Mouse (Mus musculus) left cerebral cortex, adult 2 months (tissue): Measurements from ENCODE around the gene Slc30a3. TPM values are rescaled to one million over a fixed set of nuclear protein-coding genes. Genes with fewer than 3 reads are reported as not detected.
A peak's percentile ranks its signal among the peaks of the same experiment; 100 is the strongest.

Experiments
- DNase-seq, 2 experiments: peaks; one replicate each; pipeline ENCODE4 v3.0.0; 2021 to 2022; ENCODE audit warnings: low spot score in 2 of 2, mixed read lengths in 1 of 2; ENCODE audit errors: extremely low spot score in 1 of 2
- H3K27ac ChIP-seq: fragments of 200-600 bp; 2 replicates; pipeline ENCODE4 v1.8.1; 2022
- H3K4me3 ChIP-seq: fragments of 200-600 bp; 2 replicates; pipeline ENCODE4 v1.8.1; 2022
- CTCF ChIP-seq: fragments of 200-600 bp; IDR thresholded peaks from 2 replicates; pipeline ENCODE4 v1.8.1; 2022; ENCODE audit warnings: antibody characterized with exemption, mild to moderate bottlenecking, moderate library complexity
- intact Hi-C: fragments of 180-260 bp; cut with DNase I; formaldehyde crosslinking; loops from one replicate; pipeline ENCODE4 v1.15.1; 2025
- total RNA-seq, 2 experiments: library from RNA; stranded (reverse); gene quantifications; 2 replicates each; pipeline ENCODE4 v1.2.3; 2021

Gene Slc30a3
- total RNA-seq, 2 experiments from 2014 or later = 162 to 184 TPM

DNA sequence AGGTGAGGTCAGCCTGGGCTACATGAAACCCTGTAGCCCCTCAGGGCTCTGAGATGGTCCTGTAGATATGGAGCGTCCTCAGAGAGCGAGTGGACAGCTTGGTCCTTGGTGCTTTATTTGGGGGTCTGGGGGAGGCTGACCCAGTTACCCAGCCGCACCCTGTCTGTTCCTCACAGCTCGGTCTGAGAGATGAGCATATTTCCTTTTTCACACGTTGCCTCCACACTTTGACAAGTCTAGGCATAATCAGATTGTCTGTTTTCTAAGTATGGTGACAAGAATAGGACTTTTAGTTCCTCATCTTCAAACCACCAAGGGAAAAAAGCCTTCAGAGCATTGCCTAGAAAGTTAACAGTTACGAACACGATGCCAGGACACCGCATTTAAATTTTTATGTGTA is 13.1 kb upstream of the Slc30a3 start:
- intact Hi-C loops = loop anchor here (1.0 to 5.0 kb wide), 3 partner anchors 29 to 129 kb away; no protein-coding TSS in a partner anchor

DNA sequence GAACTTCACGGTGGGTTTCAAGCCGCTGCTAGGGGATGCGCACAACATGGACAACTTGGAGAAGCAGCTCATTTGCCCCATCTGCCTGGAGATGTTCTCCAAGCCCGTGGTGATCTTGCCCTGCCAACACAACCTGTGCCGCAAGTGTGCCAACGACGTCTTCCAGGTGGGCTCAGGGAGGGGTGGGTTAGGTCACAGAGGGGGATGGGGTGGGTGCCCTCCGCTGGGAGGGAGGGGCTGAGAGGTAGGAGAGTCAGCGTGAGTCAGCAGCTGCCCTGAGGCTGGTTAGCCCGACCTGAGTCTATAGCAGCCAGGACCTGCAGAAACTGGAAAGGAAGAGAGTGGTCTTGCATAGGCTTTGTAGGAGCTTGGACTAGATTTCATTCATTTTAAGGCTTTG is 8.9 kb upstream of the Slc30a3 start:
- intact Hi-C loops = no loop called here
- no peak overlapping the region for H3K27ac ChIP-seq
- TF ChIP-seq CTCF = no peak
- no peak for DNase-seq
- H3K4me3 ChIP-seq = no peak overlapping the region

More for the DNA sequence above, 13.1 kb upstream of the Slc30a3 start:
- Histone ChIP-seq H3K4me3 (no peak overlapping the region), H3K27ac (no peak overlapping the region)
- peak in 1 of 2 experiments; percentile 40 for DNase-seq
- TF ChIP-seq CTCF = no peak

DNA sequence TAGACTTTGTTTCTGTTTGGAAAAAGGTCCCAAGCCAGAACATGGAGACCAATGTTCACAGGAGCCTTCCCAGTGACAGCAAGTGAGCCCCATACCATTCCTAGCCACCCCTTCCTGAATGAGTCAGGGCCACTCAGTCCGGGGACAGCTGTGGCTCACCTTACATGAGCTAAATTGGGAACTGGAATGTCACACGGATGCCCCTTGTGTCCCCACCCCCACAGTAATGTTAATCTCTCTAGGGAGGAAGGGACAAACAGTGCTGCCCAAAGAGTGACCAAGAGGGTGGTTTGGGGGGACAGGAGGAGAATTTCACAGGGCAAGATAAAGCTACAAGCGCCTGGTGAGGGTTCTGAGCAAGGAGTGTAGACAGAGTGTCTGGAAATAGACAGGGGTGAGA is 8.3 kb upstream of the Slc30a3 start, which contains the start of gene Trim54:
Trim54 (plus strand) TSS at position 359 of the 400 bp plus-strand sequence.
- TF ChIP-seq CTCF = no peak
- intact Hi-C loops = no loop called here

DNA sequence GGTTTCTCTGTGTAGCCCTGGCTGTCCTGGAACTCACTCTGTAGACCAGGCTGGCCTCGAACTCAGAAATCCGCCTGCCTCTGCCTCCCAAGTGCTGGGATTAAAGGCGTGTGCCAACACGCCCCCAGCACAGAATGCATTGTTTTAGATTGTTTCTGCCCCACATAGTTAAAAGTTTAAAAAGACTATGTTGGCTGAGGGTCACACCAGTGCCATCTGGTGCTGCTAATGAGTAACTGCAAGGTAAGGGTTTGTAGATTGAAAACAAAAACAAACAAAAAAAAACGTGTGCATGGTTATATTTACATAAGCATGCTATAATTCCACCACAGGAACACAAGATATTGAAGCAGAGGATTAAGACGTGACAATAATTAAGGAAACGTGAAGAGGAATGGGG is 2.7 kb upstream of the Slc30a3 start:
- intact Hi-C loops = no loop called here
- Histone ChIP-seq H3K27ac (no peak overlapping the region), H3K4me3 (no peak overlapping the region)
- TF ChIP-seq CTCF = peak; percentile 68
- DNase-seq = no peak

More for the DNA sequence above, 8.3 kb upstream of the Slc30a3 start, which contains the start of gene Trim54:
- Histone ChIP-seq H3K4me3 (no peak within 1 kb of the TSS), H3K27ac (no peak within 1 kb of the TSS)
- no peak for DNase-seq

DNA sequence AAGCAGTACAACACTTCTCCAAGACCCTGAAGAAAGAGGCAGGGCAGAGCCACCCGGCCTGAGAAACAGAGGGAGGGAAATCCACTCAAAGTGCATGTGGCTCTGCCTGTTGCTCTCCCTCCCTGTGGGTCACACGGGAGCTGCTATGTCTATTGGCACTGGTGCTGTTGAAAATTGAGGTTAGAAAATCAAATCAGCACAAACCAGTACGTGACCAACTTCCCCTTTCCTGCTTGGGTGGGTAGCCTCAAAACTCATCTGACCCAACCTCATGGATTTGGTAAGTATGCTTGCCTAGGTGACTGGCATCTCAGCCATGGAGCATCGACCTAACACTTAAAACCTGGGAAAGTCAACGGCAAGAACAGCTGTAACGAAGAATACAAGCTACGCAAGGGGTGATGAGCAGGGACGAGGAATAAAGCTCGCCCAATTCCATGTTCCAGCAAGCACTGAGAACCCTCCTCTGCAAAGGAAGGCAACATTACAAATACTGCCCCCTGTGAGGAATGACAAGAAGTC is 2.2 kb downstream of the Slc30a3 start, which contains the start of gene Dnajc5g:
Dnajc5g (plus strand) TSS at position 472 of the 522 bp plus-strand sequence.
- no peak for DNase-seq
- Histone ChIP-seq H3K4me3 (no peak within 1 kb of the TSS), H3K27ac (no peak within 1 kb of the TSS)
- TF ChIP-seq CTCF = no peak
- intact Hi-C loops = loop anchor here (5.0 kb wide), 1 partner anchor 174 kb away; no protein-coding TSS in a partner anchor

DNA sequence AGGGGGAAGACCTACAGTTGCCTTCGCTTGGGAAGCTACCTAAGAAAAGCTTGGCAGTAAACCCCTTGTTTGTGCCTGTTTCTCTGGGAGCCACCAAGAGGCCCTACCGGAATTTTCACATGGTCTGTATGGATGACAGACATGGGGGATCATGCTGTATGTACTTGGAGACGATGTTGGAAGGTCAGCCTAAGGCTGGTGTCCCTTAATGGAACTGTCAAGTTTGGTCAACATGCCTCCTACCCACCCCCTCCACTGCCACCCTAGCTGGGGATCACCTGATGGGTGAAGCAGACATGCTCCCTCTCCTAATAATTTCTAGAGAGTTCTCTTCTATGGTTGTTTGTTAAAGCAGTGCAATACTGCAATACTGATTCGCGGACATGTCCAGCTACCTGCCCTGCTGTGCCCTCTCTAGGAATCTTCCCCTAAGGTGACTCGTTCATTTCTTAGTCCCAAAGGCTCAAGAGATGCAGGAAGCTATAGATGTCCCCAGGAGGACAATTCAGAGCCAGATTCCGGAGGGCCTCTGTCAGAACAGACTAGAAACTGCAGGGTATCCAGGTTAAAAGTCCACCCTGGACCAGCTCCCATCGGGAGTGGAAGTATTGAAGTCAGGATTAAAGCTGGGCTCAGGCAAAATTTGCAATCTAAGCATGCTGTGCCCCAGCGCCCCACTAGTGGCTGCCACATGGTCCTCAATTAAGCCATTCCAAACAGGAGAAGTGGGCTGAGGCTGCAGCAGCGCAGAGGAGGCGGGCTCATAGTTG is 12.1 kb downstream of the Slc30a3 start:
- no peak; the same call in 1 of the 2 replicates for TF ChIP-seq CTCF
- Histone ChIP-seq H3K4me3 (peak overlapping the region; percentile 33), H3K27ac (no peak overlapping the region)
- intact Hi-C loops = no loop called here
- no peak for DNase-seq

DNA sequence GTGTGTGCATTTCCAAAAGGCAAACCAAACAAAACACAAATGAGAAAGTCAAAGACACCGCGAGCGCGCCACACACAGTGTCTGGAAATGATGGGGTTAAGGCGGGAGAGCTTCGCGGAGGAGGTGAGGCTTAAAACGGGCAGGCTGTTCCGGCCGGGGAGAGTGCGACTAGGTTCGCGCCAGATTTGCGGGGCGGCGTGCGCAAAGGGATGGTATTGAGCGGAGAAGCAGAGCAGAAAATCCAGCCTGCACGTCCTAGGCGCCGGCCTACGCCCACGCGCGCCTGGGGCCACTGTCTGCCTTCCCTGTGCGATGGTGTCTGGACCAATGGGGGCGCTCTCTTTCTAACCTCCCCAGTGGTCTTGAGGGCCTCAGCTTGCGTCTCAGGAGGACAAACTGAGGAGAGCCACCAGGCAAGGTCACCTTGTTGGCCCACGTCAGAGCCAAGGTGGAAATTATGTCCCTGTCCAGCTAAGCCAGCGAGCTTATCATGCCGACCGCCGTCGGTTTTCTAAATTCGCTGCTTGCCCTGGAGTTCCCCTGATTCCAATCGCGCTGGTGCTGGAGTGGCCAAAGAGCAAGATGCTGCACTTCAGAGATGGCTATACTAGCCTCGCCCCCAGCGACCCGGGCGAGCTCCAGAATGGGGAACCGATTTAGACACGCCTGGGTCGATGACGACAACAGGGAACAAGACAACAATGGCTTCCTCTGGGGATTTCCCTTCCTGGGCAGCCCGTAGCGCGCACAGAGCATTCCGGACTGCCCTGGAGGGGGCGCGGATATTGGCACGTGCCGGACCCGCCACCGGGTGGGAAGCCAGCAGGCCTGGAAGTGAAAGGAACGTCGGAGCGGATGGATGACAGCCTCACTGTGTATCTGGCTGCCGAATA is 13.0 kb downstream of the Slc30a3 start:
- intact Hi-C loops = loop anchor here (1.0 kb wide), 1 partner anchor 15 kb away; no protein-coding TSS in a partner anchor
- H3K4me3 ChIP-seq = peak overlapping the region; percentile 33
- TF ChIP-seq CTCF = no peak; the same call in none of the 2 replicates
- H3K27ac ChIP-seq = no peak overlapping the region; the same call in 1 of the 2 replicates
- DNase-seq = peak in 1 of 2 experiments; percentile 62

DNA sequence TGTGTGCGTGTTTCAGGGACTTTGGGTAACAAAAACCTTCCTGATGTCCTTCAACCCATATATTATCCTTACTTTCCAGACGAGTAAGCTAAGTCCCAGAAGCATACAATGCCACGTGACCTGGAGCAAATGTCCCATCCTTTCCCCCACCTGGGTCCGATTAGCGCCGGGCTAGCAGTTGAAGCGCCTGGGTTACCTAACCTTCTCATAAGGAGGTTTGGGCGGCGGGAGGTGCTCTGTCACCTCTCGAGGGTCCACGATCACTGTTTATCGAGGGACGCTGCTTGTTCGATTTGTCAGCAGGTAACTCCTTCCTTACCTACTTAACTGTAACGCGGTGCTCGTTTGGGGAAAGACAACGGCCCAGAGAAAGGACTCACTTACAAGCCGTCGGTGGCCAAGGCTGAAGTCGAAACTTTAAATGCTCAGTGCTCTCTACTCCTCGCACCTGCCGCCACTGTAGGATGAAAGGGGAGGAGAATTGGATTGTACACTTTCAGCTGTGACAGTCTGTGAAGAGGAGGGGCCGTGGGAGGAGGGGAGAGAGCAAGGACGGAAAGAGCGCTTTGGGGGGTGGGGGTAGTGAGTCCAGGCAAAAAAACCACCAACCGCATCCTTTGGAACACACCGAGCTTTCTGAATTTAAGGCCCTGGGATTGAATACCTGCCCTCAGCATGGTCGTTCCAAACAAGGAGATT is 13.8 kb downstream of the Slc30a3 start:
- DNase-seq = peak in 1 of 2 experiments; percentile 59
- intact Hi-C loops = loop anchor here (1.0 kb wide), 1 partner anchor 14 kb away; no protein-coding TSS in a partner anchor
- TF ChIP-seq CTCF = no peak
- H3K27ac ChIP-seq = peak overlapping the region; percentile 44
- H3K4me3 ChIP-seq = peak overlapping the region; percentile 33

DNA sequence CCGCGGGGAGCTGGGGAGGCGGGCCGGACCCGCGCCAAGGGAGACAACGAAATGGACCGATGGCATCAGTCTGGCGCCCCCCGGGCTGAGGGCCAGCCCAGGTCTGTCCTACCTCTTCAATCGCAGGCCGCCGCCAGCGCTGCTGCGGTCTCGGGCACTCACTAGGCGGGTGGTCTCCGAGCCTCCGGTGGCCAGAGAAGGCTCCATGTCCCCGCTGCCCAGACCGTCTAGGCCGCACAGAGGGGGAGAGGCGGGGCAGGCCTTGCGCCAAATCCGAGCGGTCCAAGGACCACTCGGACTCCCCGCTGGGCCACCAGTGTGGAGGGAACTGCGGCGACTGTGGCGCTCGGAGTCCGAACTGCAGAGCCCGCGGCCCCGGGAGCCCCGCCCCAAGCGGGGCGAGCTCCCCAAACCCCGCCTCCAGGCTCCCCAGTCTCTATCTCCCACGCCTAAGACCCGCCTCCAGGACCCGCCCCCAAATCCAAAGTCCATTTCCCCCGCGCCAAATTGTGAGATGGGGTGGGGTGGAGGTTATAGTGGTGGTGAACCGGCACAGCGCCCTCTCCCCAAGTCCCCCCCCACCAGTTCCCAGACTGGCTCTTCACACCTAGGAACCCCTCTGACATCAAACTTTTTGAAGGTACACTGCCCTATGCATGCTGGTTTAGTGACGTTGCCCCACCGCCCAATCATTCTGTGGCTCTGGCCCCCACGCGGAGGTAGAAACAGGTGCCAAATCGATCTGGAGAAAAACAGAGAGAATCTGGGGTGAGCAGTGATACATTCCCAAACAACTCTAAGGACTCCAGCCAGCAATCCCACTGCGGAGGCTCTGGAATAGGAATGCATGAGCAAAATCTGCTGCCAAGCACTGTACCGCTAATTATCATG is 14.6 kb downstream of the Slc30a3 start:
- TF ChIP-seq CTCF = no peak
- intact Hi-C loops = loop anchor here (1.0 kb wide), 1 partner anchor 13 kb away; no protein-coding TSS in a partner anchor
- H3K27ac ChIP-seq = peak overlapping the region; percentile 93
- peak overlapping the region; percentile 61 for H3K4me3 ChIP-seq
- peak in 1 of 2 experiments; percentile 68 for DNase-seq
